In genomic region chr15:103277949-103278348, GRCm38 (mm10) we compare ENCODE assay signal across 25 mouse cellular contexts. TPM values are rescaled to one million over a fixed set of nuclear protein-coding genes. Genes with fewer than 3 reads are reported as not detected.
DNase-seq lines count a peak whose midpoint lies in the region; ATAC-seq and TF ChIP-seq lines count a peak whose summit lies in the region.
"Had no signal": no experiment of that assay in that cellular context is flagged by ENCODE, and none has a peak within 500 bp of the region (broad histone marks: within the 10 kb centered on the region; RNA-seq: fewer than 3 reads in every experiment).

No protein-coding gene starts in this region.

- no peak for DNase-seq in liver, embryonic 11.5 days (ENCODE audit: low spot score)
- DNase-seq in liver, postnatal 0 days: no peak
- DNase-seq in limb, embryonic 10.5 days (ENCODE audit: low spot score): no peak
- no peak for DNase-seq in urinary bladder, postnatal 14 days (ENCODE audit: low spot score)
- no peak for DNase-seq in adrenal gland, postnatal 10 days
- DNase-seq: adrenal gland, adult 2 months; cerebellum, adult 8-10 months; gastrocnemius, postnatal 14 days; heart, adult 18-20 months; heart, postnatal 36 days; kidney, postnatal 14 days; lung, postnatal 10 days; midbrain, embryonic 14.5 days; spleen, adult 18-20 months; thymus, adult 18-20 months; thymus, postnatal 4 days had no signal

- H3K27ac ChIP-seq in liver, embryonic 11.5 days (ENCODE audit: low read depth, low read length): peak overlapping the region; percentile 25; the same call in 1 of the 2 replicates
- H3K27ac ChIP-seq in liver, postnatal 0 days (ENCODE audit: low read depth): no peak overlapping the region
- H3K27ac ChIP-seq in intestine, embryonic 15.5 days: peak overlapping the region; percentile 44; the same call in 1 of the 2 replicates
- H3K27ac ChIP-seq in limb, embryonic 10.5 days: 0 out of 2 replicates have a peak overlapping the region, but pooled peaks have one; percentile 8
- H3K27ac ChIP-seq in neural tube, embryonic 15.5 days (replicated peaks): peak overlapping the region; percentile 71
- H3K27ac ChIP-seq: forebrain, embryonic 15.5 days; heart, embryonic 13.5 days; layer of hippocampus, adult 2 months had no signal

- H3K9me3 ChIP-seq in liver, embryonic 11.5 days (ENCODE audit: control insufficient read depth, low read length): no peaks in the 10 kb centered on the region
- no peaks in the 10 kb centered on the region for H3K9me3 ChIP-seq in liver, postnatal 0 days (ENCODE audit: low read length)
- no peaks in the 10 kb centered on the region for H3K9me3 ChIP-seq in intestine, embryonic 15.5 days
- H3K9me3 ChIP-seq in limb, embryonic 10.5 days (replicated peaks): no peaks in the 10 kb centered on the region
- H3K9me3 ChIP-seq in neural tube, embryonic 15.5 days (replicated peaks): no peaks in the 10 kb centered on the region
- H3K9me3 ChIP-seq: forebrain, embryonic 15.5 days; heart, embryonic 13.5 days had no signal

- TF ChIP-seq EP300 in liver, postnatal 0 days (IDR thresholded peaks at IDR 0.05; ENCODE audit: low read depth): no peak

- no peak overlapping the region for H3K4me3 ChIP-seq in liver, embryonic 11.5 days (ENCODE audit: low read depth, low read length)
- no peak overlapping the region for H3K4me3 ChIP-seq in liver, postnatal 0 days (ENCODE audit: low read depth, low read length)
- H3K4me3 ChIP-seq in intestine, embryonic 15.5 days (replicated peaks): no peak overlapping the region
- no peak overlapping the region for H3K4me3 ChIP-seq in limb, embryonic 10.5 days
- H3K4me3 ChIP-seq in neural tube, embryonic 15.5 days (replicated peaks): no peak overlapping the region
- H3K4me3 ChIP-seq: forebrain, embryonic 15.5 days; heart, embryonic 13.5 days; layer of hippocampus, adult 2 months; myocyte had no signal

- H3K36me3 ChIP-seq in liver, embryonic 11.5 days (ENCODE audit: control insufficient read depth, insufficient read depth, low read length): no peaks in the 10 kb centered on the region
- H3K36me3 ChIP-seq in liver, postnatal 0 days (replicated peaks; ENCODE audit: insufficient read depth, low read length): peaks cover 5% of the 10 kb centered on the region; the same call in 1 of the 2 replicates
- no peaks in the 10 kb centered on the region for H3K36me3 ChIP-seq in intestine, embryonic 15.5 days
- H3K36me3 ChIP-seq in limb, embryonic 10.5 days: peaks cover 6% of the 10 kb centered on the region; the same call in 1 of the 2 replicates
- H3K36me3 ChIP-seq in neural tube, embryonic 15.5 days: no peaks in the 10 kb centered on the region
- H3K36me3 ChIP-seq: forebrain, embryonic 15.5 days had no signal

- ATAC-seq in liver, embryonic 11.5 days (replicated peaks; ENCODE audit: low FRiP score): no peak
- no peak for ATAC-seq in liver, postnatal 0 days
- ATAC-seq in intestine, embryonic 15.5 days: no peak
- ATAC-seq in neural tube, embryonic 15.5 days (ENCODE audit: low FRiP score): peak; percentile 58
- ATAC-seq: forebrain, embryonic 15.5 days had no signal

- WGBS in liver, embryonic 11.5 days: 71% methylated on average over 7 of the region's 7 CpGs
- WGBS in liver, postnatal 0 days (ENCODE audit: insufficient replicate concordance): 80% methylated on average over 7 of the region's 7 CpGs
- WGBS in intestine, embryonic 15.5 days: 48% methylated on average over 7 of the region's 7 CpGs
- 46% methylated on average over 7 of the region's 7 CpGs for WGBS in limb, embryonic 10.5 days
- WGBS in neural tube, embryonic 15.5 days: 18% methylated on average over 7 of the region's 7 CpGs

- 0 out of 2 replicates have a peak overlapping the region, but pooled peaks have one; percentile 20 for H3K9ac ChIP-seq in liver, embryonic 11.5 days (ENCODE audit: low read depth, low read length)
- H3K9ac ChIP-seq in liver, postnatal 0 days (replicated peaks): no peak overlapping the region
- no peak overlapping the region for H3K9ac ChIP-seq in intestine, embryonic 15.5 days
- no peak overlapping the region for H3K9ac ChIP-seq in neural tube, embryonic 15.5 days (replicated peaks)
- H3K9ac ChIP-seq: forebrain, embryonic 15.5 days had no signal

- H3K27me3 ChIP-seq in liver, embryonic 11.5 days (replicated peaks; ENCODE audit: control insufficient read depth, insufficient read depth, low read length): no peaks in the 10 kb centered on the region
- H3K27me3 ChIP-seq in liver, postnatal 0 days (ENCODE audit: insufficient read depth, low read length): no peaks in the 10 kb centered on the region
- no peaks in the 10 kb centered on the region for H3K27me3 ChIP-seq in intestine, embryonic 15.5 days (replicated peaks)
- H3K27me3 ChIP-seq in limb, embryonic 10.5 days (ENCODE audit: low read depth, poor library complexity, severe bottlenecking): no peaks in the 10 kb centered on the region
- no peaks in the 10 kb centered on the region for H3K27me3 ChIP-seq in neural tube, embryonic 15.5 days (replicated peaks)
- H3K27me3 ChIP-seq: forebrain, embryonic 15.5 days; heart, embryonic 13.5 days had no signal

- no peak for TF ChIP-seq CTCF in liver, postnatal 0 days (IDR thresholded peaks at IDR 0.05; ENCODE audit: low read depth)

- H3K4me1 ChIP-seq in liver, embryonic 11.5 days (replicated peaks; ENCODE audit: control insufficient read depth, insufficient read depth, low read length): peaks cover 45% of the 10 kb centered on the region
- peaks cover 39% of the 10 kb centered on the region for H3K4me1 ChIP-seq in liver, postnatal 0 days (ENCODE audit: insufficient read depth)
- peaks cover 25% of the 10 kb centered on the region for H3K4me1 ChIP-seq in intestine, embryonic 15.5 days (replicated peaks)
- H3K4me1 ChIP-seq in limb, embryonic 10.5 days: peaks cover 37% of the 10 kb centered on the region
- peaks cover 38% of the 10 kb centered on the region for H3K4me1 ChIP-seq in neural tube, embryonic 15.5 days

- no peak overlapping the region for H3K4me2 ChIP-seq in liver, embryonic 11.5 days
- H3K4me2 ChIP-seq in liver, postnatal 0 days (ENCODE audit: low read depth, low read length): no peak overlapping the region
- no peak overlapping the region; the same call in 1 of the 2 replicates for H3K4me2 ChIP-seq in intestine, embryonic 15.5 days (replicated peaks)
- H3K4me2 ChIP-seq in neural tube, embryonic 15.5 days: peak overlapping the region; percentile 11; the same call in 1 of the 2 replicates
- H3K4me2 ChIP-seq: forebrain, embryonic 15.5 days; heart, embryonic 13.5 days had no signal

RNA-seq across cellular contexts. Expression of gene Copz1, which starts 5.4 kb away (rescaled TPM):
- polyA plus RNA-seq in liver, embryonic 11.5 days (2014; fragmentation: Nextera tagmentation; extraction: Ambion mirVana): 298 and 328 TPM in 2 replicates
- polyA plus RNA-seq in liver, postnatal 0 days (2015; fragmentation: Nextera tagmentation; extraction: Ambion mirVana): 110 and 121 TPM in 2 replicates
- polyA plus RNA-seq in intestine, embryonic 15.5 days (2015; fragmentation: Nextera tagmentation; extraction: Ambion mirVana): 259 and 262 TPM in 2 replicates
- polyA plus RNA-seq in limb, embryonic 10.5 days (2016; fragmentation: Nextera tagmentation; extraction: Ambion mirVana): 305 and 309 TPM in 2 replicates
- 190 and 207 TPM in 2 replicates for polyA plus RNA-seq in neural tube, embryonic 15.5 days (2015; fragmentation: Nextera tagmentation; extraction: Ambion mirVana)
- 100 to 1,000 TPM; 114 TPM for total RNA-seq in adrenal gland, postnatal 10 days (2021)

RNA-seq across cellular contexts. Expression of gene Nfe2, which starts 19.7 kb away (rescaled TPM):
- 94.1 and 108 TPM in 2 replicates for polyA plus RNA-seq in liver, embryonic 11.5 days (2014; fragmentation: Nextera tagmentation; extraction: Ambion mirVana)
- 85.8 and 89.1 TPM in 2 replicates for polyA plus RNA-seq in liver, postnatal 0 days (2015; fragmentation: Nextera tagmentation; extraction: Ambion mirVana)
- 3.5 and 4.9 TPM in 2 replicates for polyA plus RNA-seq in intestine, embryonic 15.5 days (2015; fragmentation: Nextera tagmentation; extraction: Ambion mirVana)
- polyA plus RNA-seq in limb, embryonic 10.5 days (2016; fragmentation: Nextera tagmentation; extraction: Ambion mirVana): 5.9 and 6.1 TPM in 2 replicates
- polyA plus RNA-seq in neural tube, embryonic 15.5 days (2015; fragmentation: Nextera tagmentation; extraction: Ambion mirVana): 0.99 and 4.6 TPM in 2 replicates
- total RNA-seq in adrenal gland, postnatal 10 days (2021): 1 to 10 TPM; 3.2 to 4.3 TPM
- total RNA-seq: gastrocnemius, postnatal 14 days; layer of hippocampus, adult 2 months; left cerebral cortex, postnatal 36 days had no signal

RNA-seq across cellular contexts. Expression of gene Gpr84, which starts 32.5 kb away (rescaled TPM):
- 0.49 and 0.78 TPM in 2 replicates for polyA plus RNA-seq in liver, embryonic 11.5 days (2014; fragmentation: Nextera tagmentation; extraction: Ambion mirVana)
- polyA plus RNA-seq in liver, postnatal 0 days (2015; fragmentation: Nextera tagmentation; extraction: Ambion mirVana): 1.1 and 1.8 TPM in 2 replicates
- polyA plus RNA-seq in intestine, embryonic 15.5 days (2015; fragmentation: Nextera tagmentation; extraction: Ambion mirVana): 0.20 and 0.29 TPM in 2 replicates
- polyA plus RNA-seq in limb, embryonic 10.5 days (2016; fragmentation: Nextera tagmentation; extraction: Ambion mirVana): 0.28 and 0.30 TPM in 2 replicates
- 0.33 and 0.60 TPM in 2 replicates for polyA plus RNA-seq in neural tube, embryonic 15.5 days (2015; fragmentation: Nextera tagmentation; extraction: Ambion mirVana)
- not detected for total RNA-seq in adrenal gland, postnatal 10 days (2021)
- total RNA-seq: adrenal gland, adult 2 months; common myeloid progenitor, adult 5-6 weeks; gastrocnemius, postnatal 14 days; heart, adult 18-20 months; heart, postnatal 36 days had no signal
- polyA plus RNA-seq: embryonic facial prominence, embryonic 11.5 days had no signal

RNA-seq across cellular contexts. Expression of gene Hnrnpa1, which starts 37.7 kb away (rescaled TPM):
- 917 and 938 TPM in 2 replicates for polyA plus RNA-seq in liver, embryonic 11.5 days (2014; fragmentation: Nextera tagmentation; extraction: Ambion mirVana)
- 126 and 151 TPM in 2 replicates for polyA plus RNA-seq in liver, postnatal 0 days (2015; fragmentation: Nextera tagmentation; extraction: Ambion mirVana)
- polyA plus RNA-seq in intestine, embryonic 15.5 days (2015; fragmentation: Nextera tagmentation; extraction: Ambion mirVana): 652 and 741 TPM in 2 replicates
- 1,775 and 1,966 TPM in 2 replicates for polyA plus RNA-seq in limb, embryonic 10.5 days (2016; fragmentation: Nextera tagmentation; extraction: Ambion mirVana)
- 582 and 600 TPM in 2 replicates for polyA plus RNA-seq in neural tube, embryonic 15.5 days (2015; fragmentation: Nextera tagmentation; extraction: Ambion mirVana)
- 100 to 1,000 TPM; 248 to 299 TPM for total RNA-seq in adrenal gland, postnatal 10 days (2021)

RNA-seq across cellular contexts. Expression of gene Cbx5, which starts 38.3 kb away (rescaled TPM):
- polyA plus RNA-seq in liver, embryonic 11.5 days (2014; fragmentation: Nextera tagmentation; extraction: Ambion mirVana): 116 and 126 TPM in 2 replicates
- polyA plus RNA-seq in liver, postnatal 0 days (2015; fragmentation: Nextera tagmentation; extraction: Ambion mirVana): 19.0 and 23.3 TPM in 2 replicates
- polyA plus RNA-seq in intestine, embryonic 15.5 days (2015; fragmentation: Nextera tagmentation; extraction: Ambion mirVana): 86.7 and 98.0 TPM in 2 replicates
- 191 and 215 TPM in 2 replicates for polyA plus RNA-seq in limb, embryonic 10.5 days (2016; fragmentation: Nextera tagmentation; extraction: Ambion mirVana)
- 102 and 107 TPM in 2 replicates for polyA plus RNA-seq in neural tube, embryonic 15.5 days (2015; fragmentation: Nextera tagmentation; extraction: Ambion mirVana)
- 10 to 100 TPM; 66.6 to 85.8 TPM for total RNA-seq in adrenal gland, postnatal 10 days (2021)

Comparison
In these comparisons a context has a peak if more than half of its experiments do, and no peak if none do; other contexts are left out.
1. RNA of gene Nfe2, which starts 19.7 kb away (polyA plus RNA-seq): 94.1 to 108 TPM in liver, embryonic 11.5 days and 85.8 to 89.1 TPM in liver, postnatal 0 days; 5.9 to 6.1 TPM in limb, embryonic 10.5 days, 3.5 to 4.9 TPM in intestine, embryonic 15.5 days and 0.99 to 4.6 TPM in neural tube, embryonic 15.5 days; every median in the first group is over 10 times any median in the second.